Mouse (Mus musculus) A20 (cell line): Measurements from ENCODE around the gene Olfr732.

Experiments used
- DNase-seq: peaks from one replicate; pipeline ENCODE4 v3.0.0-alpha.2; 2011; ENCODE audit warnings: low read depth, low spot score

The Olfr732 gene

DNA sequence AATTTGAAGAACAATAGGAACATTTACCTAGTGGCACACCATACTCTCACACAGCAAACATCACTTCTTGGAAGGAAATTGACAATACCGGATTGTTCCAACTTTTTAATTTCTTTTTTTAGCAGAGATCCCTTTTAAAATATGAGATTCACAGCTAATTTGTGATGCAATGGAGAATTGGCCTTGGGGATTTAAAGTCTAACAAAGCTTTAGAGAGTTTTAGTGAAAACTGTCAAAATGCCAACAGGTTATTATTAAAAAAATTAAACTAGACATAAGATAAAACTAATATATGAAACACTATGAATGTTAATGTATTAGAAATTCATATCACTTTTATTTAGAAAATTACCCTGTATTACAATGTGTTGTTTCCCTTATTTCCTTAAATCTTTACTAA lies at the start of gene Olfr732:
Olfr732 (minus strand) TSS at position 101 of the 400 bp plus-strand sequence.
- no peak for DNase-seq

DNA sequence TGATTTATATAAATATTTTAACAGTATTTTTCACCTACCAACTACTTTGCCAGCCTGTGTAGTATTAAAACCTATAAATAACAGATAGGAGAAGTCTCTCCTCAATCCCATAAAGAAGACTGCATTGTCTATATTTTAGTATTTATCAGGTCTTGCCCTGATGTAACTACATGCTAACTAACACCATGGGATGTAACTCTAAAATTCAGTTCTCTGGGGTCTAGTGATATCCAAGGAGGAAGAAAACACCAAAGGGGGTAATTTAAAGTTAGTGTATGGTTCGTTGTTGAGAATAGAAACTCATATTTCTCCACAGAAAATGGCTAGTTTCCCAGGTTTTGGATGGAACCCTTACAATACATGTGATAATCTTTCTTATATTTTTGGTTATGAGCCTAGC lies 42.7 kb upstream of the Olfr732 start, which contains the start of gene Olfr734:
Olfr734 (minus strand) TSS at position 101 of the 400 bp plus-strand sequence.
- DNase-seq, result no peak

DNA sequence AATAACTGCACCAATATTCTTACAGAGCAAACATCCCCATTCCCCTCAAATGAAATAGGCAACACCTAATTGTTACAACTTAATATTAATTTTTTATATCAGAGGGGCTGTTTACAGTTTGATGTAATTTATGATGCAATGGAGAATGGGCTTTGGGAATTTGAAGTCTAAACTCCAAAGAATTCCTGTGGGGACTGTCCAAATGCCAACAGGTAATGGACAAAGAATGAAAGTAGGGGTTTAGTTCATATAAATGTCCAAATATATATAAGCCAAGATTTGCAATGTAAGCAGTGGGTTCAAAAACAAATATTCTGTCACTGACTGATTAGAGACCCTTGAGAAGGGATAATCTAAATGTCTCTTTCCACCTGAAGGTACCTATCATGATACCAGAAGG lies 17.4 kb upstream of the Olfr732 start, which contains the start of gene Olfr733:
Olfr733 (minus strand) TSS at position 101 of the 400 bp plus-strand sequence.
- DNase-seq, result no peak

DNA sequence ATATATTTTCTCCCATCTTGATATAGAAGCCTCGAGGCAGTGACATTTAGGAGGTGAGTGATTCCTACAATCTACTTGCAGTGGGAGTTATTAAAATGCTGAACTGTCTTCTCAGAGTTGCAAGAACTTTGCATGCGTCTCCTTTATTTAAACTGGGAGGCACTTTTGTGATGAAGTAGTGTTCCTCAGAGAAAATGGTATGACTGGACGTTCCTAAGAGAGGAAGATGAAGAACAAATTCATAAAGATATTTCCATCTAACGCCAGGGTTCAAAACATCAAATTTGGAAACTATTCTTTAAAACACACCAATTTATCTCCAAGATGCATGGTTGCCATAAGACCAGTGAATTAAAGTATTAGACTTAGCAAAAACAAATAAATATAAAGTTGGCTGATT lies 42.2 kb downstream of the Olfr732 start, which contains the start of gene Olfr731:
Olfr731 (minus strand) TSS at position 101 of the 400 bp plus-strand sequence.
- no peak for DNase-seq
